Mouse (Mus musculus) retina, adult 2 months (tissue): ENCODE results near the gene Dlx3.
A peak's percentile ranks its signal among the peaks of the same experiment; 100 is the strongest.

Experiments used
- DNase-seq: peaks from one replicate; pipeline ENCODE4 v3.0.0-alpha.2; 2012; ENCODE audit warnings: low read depth, low spot score

Dlx3 gene

GRCm38 (mm10) chr11:95119990-95120632 lies at the start of gene Dlx3:
Gene Dlx3, plus strand, starts transcription at chr11:95120119.
- no peak for DNase-seq

DNA sequence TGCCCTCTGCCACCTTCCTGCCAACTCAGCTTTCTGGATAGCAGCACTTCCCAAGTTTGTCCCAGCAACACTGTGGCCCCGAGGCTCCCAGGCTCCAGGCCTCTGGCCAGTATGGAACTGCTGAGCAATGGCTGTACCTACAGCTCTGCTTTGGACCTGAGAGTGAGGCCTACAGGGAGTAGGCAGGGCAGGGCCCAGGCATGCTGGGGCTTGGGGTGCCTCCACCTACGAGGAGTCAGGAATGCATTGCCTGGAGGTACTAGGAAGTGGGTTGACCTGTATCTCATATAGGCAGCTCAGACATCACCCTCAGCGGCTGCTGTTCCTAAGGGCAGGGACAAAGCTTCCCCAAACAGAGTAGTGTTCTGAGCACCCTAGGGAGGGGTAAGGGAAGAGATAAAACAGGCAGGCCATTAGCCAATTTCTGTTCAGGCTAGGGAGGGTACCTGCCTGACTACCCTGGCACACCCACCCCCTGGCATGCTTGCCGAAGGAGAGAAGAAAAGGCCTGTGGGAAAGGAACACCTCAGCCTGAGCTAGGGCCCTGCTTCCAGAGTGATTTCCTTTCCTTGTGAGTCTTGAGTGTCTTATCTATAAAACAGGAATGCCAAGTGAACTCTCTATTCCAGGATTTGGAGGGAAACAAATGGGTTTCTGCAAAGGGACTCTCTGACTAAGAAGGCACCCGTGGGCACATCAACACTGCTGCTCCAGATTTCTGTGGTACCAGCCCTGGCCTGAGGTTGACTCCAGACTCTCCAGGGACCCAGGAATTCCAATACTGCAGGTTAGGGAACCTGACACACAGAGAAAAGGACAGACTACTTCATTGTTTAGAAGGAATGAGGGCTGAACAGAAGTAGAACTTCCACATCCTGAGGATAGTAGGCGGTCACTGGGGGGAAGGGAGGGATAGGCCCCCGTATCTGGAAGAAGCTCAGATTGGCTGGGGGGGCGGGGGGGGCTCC lies 49.5 kb upstream of the Dlx3 start:
- DNase-seq = no peak

DNA sequence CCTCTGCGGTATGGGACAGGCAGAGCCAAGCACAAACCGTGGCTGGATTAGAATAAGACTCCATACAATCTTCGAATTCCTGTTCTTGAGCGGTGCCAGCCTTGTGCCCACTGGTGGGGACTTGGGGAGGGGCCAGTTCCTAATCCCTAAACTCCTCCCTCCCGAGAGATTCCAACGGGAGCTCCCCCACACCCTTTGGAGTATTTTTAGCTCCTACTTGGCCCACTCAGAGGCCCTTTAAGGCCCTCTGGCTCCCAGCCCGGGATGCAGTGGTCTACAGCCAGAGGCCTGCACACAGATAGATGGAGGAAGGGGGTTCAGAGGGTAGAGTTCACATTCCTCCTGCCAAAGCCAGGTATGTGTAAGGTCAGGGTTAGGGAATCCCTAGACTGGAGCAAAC lies 48.7 kb upstream of the Dlx3 start:
- DNase-seq = no peak

GRCm38 (mm10) chr11:95072136-95072535 lies 47.8 kb upstream of the Dlx3 start:
- no peak for DNase-seq

GRCm38 (mm10) chr11:95072804-95073203 lies 47.1 kb upstream of the Dlx3 start:
- DNase-seq = no peak

DNA sequence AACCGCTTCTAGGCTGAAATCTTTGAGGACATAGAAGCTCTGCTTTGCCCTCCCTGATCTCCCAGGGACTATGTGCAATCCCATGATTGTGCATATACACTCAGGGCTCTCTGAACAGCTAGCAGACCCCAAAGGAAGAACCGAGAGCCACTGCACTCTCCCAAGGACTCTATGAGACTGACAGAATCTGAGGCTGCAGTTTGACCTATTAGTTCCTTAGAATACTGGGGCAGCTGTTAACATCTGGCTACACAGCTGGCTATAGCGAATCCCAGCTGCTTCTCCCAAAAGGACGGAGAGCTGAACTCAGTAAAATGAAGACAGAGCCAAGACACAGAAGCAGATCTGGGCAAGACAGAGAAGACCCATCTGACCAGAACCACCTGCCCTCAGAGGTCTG lies 46.1 kb upstream of the Dlx3 start:
- DNase-seq = no peak

GRCm38 (mm10) chr11:95074694-95075093 lies 45.2 kb upstream of the Dlx3 start:
- no peak for DNase-seq

- DNase-seq = no peak
Observed at GRCm38 (mm10) chr11:95075197-95076040, 44.5 kb upstream of the Dlx3 start.

DNA sequence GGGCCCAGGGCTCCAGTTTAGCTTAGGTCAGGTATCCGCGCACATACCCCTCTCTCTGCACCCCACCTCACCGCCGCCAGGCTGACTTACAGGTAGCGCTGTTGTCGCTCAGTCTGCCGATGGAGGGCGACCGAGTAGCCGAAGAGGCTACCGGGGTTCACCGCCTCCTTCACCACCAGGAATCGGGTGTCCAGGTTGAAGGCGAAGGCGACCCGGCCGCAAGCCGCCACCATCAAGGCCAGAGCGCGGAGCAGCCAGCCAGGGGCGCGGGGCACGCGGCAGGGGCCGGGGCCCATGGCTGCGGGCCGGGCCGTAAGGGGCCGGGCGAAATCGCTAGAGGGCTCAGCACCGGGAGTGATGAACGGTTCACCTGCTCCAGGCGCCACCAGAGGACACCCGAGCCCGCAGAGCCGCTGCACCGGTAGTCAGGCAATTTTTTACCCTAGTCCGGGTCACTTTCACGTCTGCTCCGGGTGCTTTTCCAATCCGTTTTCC lies 43.8 kb upstream of the Dlx3 start:
- DNase-seq = peak; percentile 23

DNA sequence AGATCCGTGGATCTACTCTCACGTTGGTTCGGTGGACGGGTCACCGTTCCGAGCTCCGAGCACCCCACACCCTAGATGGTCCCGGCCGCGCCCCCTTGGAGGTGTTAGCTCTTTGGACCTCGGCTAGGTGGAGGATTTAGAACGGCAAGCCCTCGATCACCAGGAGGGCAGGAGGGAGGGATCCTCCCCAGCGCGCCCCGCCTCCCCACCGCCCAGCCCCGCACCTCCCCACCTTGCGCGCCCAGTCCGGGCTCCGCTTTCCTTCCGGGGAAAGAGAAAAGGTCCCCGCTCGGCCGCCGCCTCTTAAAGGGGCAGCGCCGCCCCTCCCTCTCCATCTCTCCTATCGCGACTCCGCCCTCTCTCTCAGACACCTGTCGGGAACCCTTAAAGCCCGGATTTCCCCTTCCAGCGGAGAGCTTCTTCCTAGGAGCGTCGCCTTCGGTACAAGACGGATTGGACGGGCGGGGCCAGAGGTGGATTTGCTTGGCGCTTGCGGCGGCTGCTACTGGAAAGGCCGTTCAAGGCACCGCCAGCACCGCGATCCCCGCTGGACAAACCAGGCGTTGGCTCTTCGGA lies 43.3 kb upstream of the Dlx3 start, which contains the start of gene Itga3:
Gene Itga3, minus strand, starts transcription at position 266 of the 576 bp plus-strand sequence.
- peak; percentile 39 for DNase-seq

DNA sequence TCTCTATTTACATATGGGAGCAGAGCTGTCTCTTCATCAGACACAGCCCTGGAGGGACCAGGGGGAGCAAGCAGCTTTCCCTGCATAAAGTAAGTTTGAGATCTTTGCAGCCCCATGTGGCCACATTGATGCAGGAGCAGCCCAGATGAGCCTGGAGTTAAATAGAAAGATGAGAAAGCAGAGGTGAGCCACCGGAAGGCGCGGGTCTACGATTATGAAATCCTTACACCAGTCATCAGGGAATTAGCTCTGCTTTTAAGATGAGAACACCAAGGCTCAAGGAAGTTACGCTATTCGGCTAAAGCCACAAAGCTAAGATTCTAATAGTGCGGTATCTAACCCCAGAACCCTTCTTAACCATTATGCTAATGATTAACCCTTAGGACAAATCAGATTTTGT lies 42.0 kb upstream of the Dlx3 start:
- DNase-seq = no peak

DNA sequence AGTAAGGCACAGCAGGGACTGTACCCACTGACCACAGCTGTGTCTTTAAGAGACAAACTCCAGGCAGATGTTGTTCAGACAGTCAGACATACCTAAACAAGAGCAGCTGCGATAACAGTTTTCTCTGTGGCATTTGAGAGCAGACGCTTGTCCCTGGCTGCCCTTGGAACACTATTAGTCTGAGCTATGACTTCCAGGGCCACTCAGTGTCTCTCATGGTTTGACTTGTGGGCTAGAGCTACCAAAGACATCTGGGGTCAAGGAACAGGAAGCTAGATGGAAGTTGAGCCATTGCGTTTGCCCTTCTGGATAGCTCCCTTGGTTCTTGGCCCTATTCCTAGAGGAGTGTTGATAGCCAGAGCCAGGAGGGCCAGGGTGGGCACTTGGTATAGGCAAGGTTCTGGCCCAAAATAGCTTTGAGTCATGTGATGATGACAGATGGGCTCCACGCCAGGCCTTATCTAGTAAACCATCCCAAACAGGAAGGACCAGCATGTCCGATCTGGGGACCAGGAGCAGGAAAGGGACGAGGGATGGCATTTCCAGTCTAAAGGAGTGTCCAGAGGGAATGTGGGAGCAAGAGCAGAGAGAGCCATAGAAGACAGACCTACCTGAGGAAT lies 40.6 kb upstream of the Dlx3 start:
- DNase-seq = no peak

GRCm38 (mm10) chr11:95080783-95081182 lies 39.1 kb upstream of the Dlx3 start:
- no peak for DNase-seq

- no peak for DNase-seq
Observed at GRCm38 (mm10) chr11:95082896-95083295, 37.0 kb upstream of the Dlx3 start.

DNA sequence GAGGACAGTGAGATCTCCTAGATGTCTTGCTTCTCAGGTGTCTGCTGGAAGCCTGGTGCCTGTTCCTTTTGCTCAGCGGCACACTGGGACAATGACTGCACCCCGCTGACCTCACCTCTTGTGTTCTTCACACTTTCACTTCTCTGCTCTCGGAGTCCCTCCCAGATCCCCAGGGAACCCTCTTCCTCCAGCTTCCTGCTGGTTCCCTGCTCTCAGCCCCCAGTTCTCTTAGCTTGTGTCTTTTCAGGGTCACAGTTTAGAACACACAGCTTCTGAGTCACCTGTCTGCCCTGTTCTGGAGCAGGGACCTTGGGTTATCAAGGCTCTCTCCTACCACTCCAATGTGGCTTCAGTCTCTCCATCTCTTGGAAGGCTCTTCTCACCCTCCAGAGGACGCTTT lies 35.7 kb upstream of the Dlx3 start:
- DNase-seq = no peak

- no peak for DNase-seq
Observed at GRCm38 (mm10) chr11:95084811-95085382, 35.0 kb upstream of the Dlx3 start.

DNA sequence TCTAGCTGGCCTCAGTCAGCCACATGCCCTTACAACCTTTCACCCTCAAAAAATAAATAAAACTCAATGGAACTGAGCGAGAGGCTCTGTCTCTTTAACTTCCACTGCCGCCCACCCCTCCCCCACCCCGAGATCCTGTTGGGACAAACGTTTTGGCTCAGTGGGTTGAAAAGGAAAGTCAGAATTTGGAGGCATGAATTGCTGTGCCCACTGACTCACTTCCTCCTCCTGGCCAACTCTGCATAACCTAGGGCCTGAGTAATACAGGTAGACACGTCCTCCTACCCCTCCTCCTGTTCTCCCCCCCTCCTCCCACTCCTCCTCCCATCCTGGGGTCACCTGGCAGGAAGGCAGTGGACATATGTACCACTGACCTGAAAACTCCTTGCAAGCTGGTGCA lies 34.2 kb upstream of the Dlx3 start:
- DNase-seq = no peak

DNA sequence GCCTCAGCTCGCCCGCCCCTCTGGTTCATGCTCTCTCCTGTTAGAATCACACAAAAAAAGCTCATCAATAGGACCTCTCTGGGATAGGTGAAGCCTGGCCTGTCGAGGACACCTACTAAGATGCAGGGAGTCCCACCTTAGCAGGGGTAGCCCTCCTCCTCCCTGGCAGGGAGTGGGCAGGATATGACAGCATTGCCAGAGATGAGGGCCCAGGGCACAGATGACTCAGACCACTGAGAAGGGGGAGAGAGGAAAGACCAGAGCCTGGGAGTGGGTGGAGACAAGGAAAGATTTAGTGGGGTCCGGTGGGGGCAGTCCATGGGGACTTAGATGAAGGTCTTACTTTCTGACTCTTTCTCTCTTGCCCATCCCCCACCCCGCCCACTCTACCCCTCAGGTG lies 33.7 kb upstream of the Dlx3 start:
- no peak for DNase-seq

- no peak for DNase-seq
Observed at GRCm38 (mm10) chr11:95087301-95088228, 32.4 kb upstream of the Dlx3 start.
